Mouse (Mus musculus) small intestine, adult 2 months (tissue): ENCODE data around the gene Dock9.

ENCODE experiments used
- CTCF ChIP-seq: fragments of 200-500 bp; IDR thresholded peaks from 2 replicates; pipeline ENCODE4 v1.5.1; 2012; ENCODE audit warnings: low read depth, mild to moderate bottlenecking, control low read depth, inconsistent platforms, low read length, moderate library complexity, mixed read lengths; ENCODE audit not compliant: insufficient replicate concordance, insufficient read length; ENCODE audit errors: extremely low read depth
- POLR2A ChIP-seq: fragments of 200-500 bp; IDR thresholded peaks from 2 replicates; pipeline ENCODE4 v1.6.1; 2012; ENCODE audit warnings: low read depth, mild to moderate bottlenecking, control low read depth, inconsistent platforms, low read length, moderate library complexity

DNA sequence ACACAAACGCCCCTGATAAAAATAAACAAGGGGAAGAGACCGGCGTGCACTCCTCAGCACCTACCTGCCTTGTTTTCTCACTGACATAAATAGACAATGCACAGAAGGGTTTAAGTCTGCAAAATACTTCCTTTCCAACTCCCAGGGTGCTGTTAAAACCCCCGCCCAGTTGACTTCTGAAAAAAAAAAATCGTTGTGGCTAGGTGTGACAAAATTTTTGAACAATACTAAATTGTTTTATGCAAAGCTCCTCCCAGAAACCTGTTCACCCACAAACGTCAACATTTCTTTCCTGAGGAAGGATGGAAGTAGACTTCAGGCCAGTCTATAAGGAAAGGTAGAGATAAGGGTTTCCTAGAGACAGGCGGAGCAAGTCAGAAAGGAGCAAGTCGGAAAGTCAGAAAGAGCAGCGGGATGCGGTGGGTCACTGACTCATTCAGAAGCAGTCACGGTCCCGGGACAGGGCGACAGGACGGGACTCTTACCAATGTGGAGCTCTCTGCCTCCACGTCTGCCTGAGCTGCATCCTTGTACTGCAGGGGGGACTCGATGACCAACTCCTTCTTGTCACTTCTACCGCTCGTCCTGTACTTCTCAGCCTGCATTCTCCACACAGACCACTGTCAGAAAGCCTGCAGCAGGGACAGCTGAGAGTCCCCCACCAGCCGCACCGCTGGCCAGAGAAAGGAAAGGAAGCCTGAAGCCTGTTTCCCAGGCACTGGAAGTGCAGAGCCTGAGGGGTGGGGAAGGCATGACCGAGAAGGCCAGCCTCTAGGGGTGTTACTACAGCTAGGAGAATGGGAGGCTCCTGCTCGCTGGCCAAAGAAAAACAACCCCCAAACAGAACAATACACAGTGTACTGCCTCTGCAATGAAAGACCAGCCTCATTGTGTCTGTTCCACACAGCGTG lies 99.7 kb downstream of the Dock9 start:
- TF ChIP-seq CTCF (no peak), POLR2A (no peak)
